Mouse (Mus musculus) forebrain, embryonic 15.5 days (tissue): ENCODE measurements around the gene Nrarp. TPM values are rescaled to one million over a fixed set of nuclear protein-coding genes. Genes with fewer than 3 reads are reported as not detected.
A peak's percentile ranks its signal among the peaks of the same experiment; 100 is the strongest.

Experiments
- ATAC-seq: fragments of 200-750 bp; cut with Nextera tagmentation; replicated peaks from 2 replicates; pipeline ENCODE4 v1.8.0; 2017; ENCODE audit warnings: mild to moderate bottlenecking, moderate TSS enrichment, moderate library complexity
- H3K27ac ChIP-seq: fragments of 300-500 bp; sonication (generic); replicated peaks from 2 replicates; pipeline ENCODE4 v1.5.1; 2015; ENCODE audit warnings: mild to moderate bottlenecking, inconsistent platforms
- H3K27me3 ChIP-seq: fragments of 300-500 bp; sonication (generic); 2 replicates; pipeline ENCODE4 v1.6.1; 2015; ENCODE audit warnings: inconsistent platforms
- H3K36me3 ChIP-seq: fragments of 300-500 bp; sonication (generic); 2 replicates; pipeline ENCODE4 v1.6.1; 2015; ENCODE audit warnings: mild to moderate bottlenecking, inconsistent platforms
- H3K4me1 ChIP-seq: fragments of 300-500 bp; sonication (generic); 2 replicates; pipeline ENCODE4 v1.6.1; 2015; ENCODE audit warnings: inconsistent platforms
- H3K4me2 ChIP-seq: fragments of 300-500 bp; sonication (generic); replicated peaks from 2 replicates; pipeline ENCODE4 v1.6.1; 2015; ENCODE audit warnings: mild to moderate bottlenecking, inconsistent platforms
- H3K4me3 ChIP-seq: fragments of 300-500 bp; sonication (generic); 2 replicates; pipeline ENCODE4 v1.5.1; 2015; ENCODE audit warnings: mild to moderate bottlenecking, inconsistent platforms
- H3K9ac ChIP-seq: fragments of 300-500 bp; sonication (generic); replicated peaks from 2 replicates; pipeline ENCODE4 v1.6.1; 2015; ENCODE audit warnings: mild to moderate bottlenecking, inconsistent platforms
- H3K9me3 ChIP-seq: fragments of 300-500 bp; sonication (generic); 2 replicates; pipeline ENCODE4 v1.6.1; 2016; ENCODE audit warnings: inconsistent platforms
- WGBS: fragments of 180-500 bp; shearing (Covaris S2); methylation state at CpG from one replicate; pipeline ENCODE4 v1.1.7; 2015; ENCODE audit warnings: mixed read lengths; 5-methylcytosine and 5-hydroxymethylcytosine counted together
- polyA plus RNA-seq: library from polyadenylated mRNA; unstranded; fragments of >200 nt; fragmentation: Nextera tagmentation; extraction: Ambion mirVana; gene quantifications from 2 replicates; pipeline ENCODE4 v1.2.1, GENCODE M21; 2015

Gene Nrarp
- polyA plus RNA-seq, 1 experiment from 2014 or later: 27.5 TPM

- Histone ChIP-seq H3K36me3 (no peaks in the 10 kb centered on the region), H3K4me3 (peak overlapping the region; percentile 53), H3K4me1 (peaks cover 57% of the 10 kb centered on the region), H3K9me3 (no peaks in the 10 kb centered on the region), H3K9ac (peak overlapping the region; percentile 71), H3K27ac (peak overlapping the region; percentile 95), H3K27me3 (no peaks in the 10 kb centered on the region), H3K4me2 (peak overlapping the region; percentile 73)
- under 1% methylated on average over 64 of the region's 64 CpGs for WGBS
- peak; percentile 75 for ATAC-seq
Measured at GRCm38 (mm10) chr2:25185625-25186574, 5.3 kb downstream of the Nrarp start.

- peak overlapping the region; percentile 73 for H3K4me2 ChIP-seq
- WGBS: 29% methylated on average over 5 of the region's 5 CpGs
- no peaks in the 10 kb centered on the region for H3K36me3 ChIP-seq
- peak overlapping the region; percentile 53 for H3K4me3 ChIP-seq
- H3K27ac ChIP-seq: peak overlapping the region; percentile 95
- H3K4me1 ChIP-seq: peaks cover 50% of the 10 kb centered on the region
- H3K9ac ChIP-seq: peak overlapping the region; percentile 71; the same call in 1 of the 2 replicates
- H3K27me3 ChIP-seq: no peaks in the 10 kb centered on the region
- ATAC-seq: no peak; the same call in 1 of the 2 replicates
- no peaks in the 10 kb centered on the region for H3K9me3 ChIP-seq
Measured at GRCm38 (mm10) chr2:25186575-25186930, 6.0 kb downstream of the Nrarp start.

DNA sequence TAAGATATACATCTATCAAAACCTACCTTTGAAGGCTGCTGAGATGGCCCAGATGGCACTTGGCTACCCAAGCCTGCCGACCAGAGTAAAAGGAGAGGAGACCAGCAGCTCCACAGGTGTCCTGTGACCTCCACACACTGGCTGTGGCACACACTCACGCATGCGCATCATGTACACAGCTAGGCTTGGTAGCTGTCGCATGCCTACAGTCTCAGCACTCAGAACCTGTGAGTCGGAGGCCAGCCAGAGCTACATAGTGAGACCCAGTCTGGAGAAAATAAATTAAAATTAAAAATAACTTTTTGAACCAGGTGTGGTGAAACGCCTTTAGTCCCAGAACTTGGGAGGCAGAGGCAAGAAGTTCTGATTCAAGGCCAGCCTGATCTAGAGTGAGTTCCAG lies 7.3 kb downstream of the Nrarp start:
- ATAC-seq: no peak
- 86% methylated on average over 6 of the region's 6 CpGs for WGBS
- Histone ChIP-seq H3K27ac (no peak overlapping the region), H3K9ac (no peak overlapping the region), H3K9me3 (no peaks in the 10 kb centered on the region), H3K4me2 (no peak overlapping the region), H3K4me1 (peaks cover 39% of the 10 kb centered on the region), H3K27me3 (no peaks in the 10 kb centered on the region), H3K4me3 (no peak overlapping the region), H3K36me3 (no peaks in the 10 kb centered on the region)

GRCm38 (mm10) chr2:25193330-25193770 lies 12.8 kb downstream of the Nrarp start:
- 6% methylated on average over 6 of the region's 6 CpGs for WGBS
- Histone ChIP-seq H3K36me3 (no peaks in the 10 kb centered on the region; the same call in 1 of the 2 replicates), H3K4me3 (no peak overlapping the region), H3K9me3 (no peaks in the 10 kb centered on the region), H3K9ac (no peak overlapping the region), H3K27me3 (peaks cover 29% of the 10 kb centered on the region), H3K4me1 (0 out of 2 replicates have a peak, but pooled peaks cover 3% of the 10 kb centered on the region), H3K4me2 (no peak overlapping the region), H3K27ac (no peak overlapping the region)
- ATAC-seq: peak; percentile 85

DNA sequence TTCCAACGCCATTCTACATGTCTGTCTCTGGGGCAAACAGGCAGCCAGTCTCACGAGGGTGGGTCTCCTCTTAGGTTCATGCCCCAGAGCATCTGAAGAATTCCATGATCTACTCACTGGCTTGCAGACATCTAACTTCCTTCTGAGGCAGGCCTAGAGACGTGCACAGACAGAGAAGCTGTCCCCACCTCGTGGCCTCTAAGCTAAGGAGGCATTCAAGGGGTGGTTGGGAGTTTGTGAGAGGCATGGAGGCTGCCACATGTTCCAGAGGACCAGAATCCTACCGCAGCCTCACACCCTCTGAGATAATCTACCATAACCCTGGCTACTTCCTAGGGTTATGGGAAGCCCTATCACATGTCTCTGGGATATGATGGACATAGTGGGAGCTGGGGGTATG lies 13.4 kb downstream of the Nrarp start:
- peaks cover 29% of the 10 kb centered on the region for H3K27me3 ChIP-seq
- 0 out of 2 replicates have a peak, but pooled peaks cover 3% of the 10 kb centered on the region for H3K4me1 ChIP-seq
- no peak overlapping the region for H3K9ac ChIP-seq
- H3K9me3 ChIP-seq: no peaks in the 10 kb centered on the region
- H3K27ac ChIP-seq: no peak overlapping the region
- no peak overlapping the region for H3K4me3 ChIP-seq
- H3K4me2 ChIP-seq: no peak overlapping the region
- 84% methylated on average over 5 of the region's 5 CpGs for WGBS
- H3K36me3 ChIP-seq: peaks cover 2% of the 10 kb centered on the region; the same call in 1 of the 2 replicates
- no peak for ATAC-seq

DNA sequence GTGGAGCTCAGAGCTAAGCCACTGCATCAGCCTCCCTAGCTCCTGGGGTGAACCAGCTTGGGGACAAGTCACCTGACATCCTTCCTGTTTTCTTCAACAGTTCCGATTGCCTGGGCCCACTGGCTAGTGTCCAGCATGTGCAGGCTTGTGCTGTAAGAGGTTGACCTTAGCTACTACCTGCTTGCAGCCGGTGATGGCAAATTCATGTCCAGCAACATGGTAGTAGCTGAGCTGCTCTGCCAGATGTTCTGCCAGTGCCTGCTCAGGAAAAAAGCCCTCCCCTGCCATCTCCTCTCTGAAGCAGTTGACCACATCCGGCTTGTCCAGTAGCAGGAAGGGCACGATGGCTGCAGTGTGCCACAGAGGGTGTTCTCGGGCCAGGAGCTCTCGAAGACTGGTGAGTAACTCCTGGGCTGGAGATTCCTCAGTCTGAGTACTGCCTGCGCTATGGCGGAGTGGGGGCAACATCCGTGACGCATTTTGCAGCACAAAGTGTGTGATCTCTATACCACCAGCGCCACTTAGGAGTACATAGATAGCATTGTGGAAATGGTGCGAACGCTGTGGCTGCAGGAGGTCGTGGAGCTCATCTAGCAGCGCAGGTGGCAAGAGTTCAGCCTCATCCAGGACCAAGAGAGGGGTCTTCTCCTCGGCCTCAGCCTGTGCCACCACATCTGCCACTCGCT lies 14.1 kb downstream of the Nrarp start:
- H3K27ac ChIP-seq: no peak overlapping the region
- H3K4me2 ChIP-seq: no peak overlapping the region
- no peak for ATAC-seq
- no peak overlapping the region for H3K4me3 ChIP-seq
- no peak overlapping the region for H3K9ac ChIP-seq
- no peaks in the 10 kb centered on the region for H3K9me3 ChIP-seq
- WGBS: 88% methylated on average over 17 of the region's 17 CpGs
- H3K4me1 ChIP-seq: 0 out of 2 replicates have a peak, but pooled peaks cover 3% of the 10 kb centered on the region
- H3K36me3 ChIP-seq: peaks cover 6% of the 10 kb centered on the region
- H3K27me3 ChIP-seq: peaks cover 29% of the 10 kb centered on the region

DNA sequence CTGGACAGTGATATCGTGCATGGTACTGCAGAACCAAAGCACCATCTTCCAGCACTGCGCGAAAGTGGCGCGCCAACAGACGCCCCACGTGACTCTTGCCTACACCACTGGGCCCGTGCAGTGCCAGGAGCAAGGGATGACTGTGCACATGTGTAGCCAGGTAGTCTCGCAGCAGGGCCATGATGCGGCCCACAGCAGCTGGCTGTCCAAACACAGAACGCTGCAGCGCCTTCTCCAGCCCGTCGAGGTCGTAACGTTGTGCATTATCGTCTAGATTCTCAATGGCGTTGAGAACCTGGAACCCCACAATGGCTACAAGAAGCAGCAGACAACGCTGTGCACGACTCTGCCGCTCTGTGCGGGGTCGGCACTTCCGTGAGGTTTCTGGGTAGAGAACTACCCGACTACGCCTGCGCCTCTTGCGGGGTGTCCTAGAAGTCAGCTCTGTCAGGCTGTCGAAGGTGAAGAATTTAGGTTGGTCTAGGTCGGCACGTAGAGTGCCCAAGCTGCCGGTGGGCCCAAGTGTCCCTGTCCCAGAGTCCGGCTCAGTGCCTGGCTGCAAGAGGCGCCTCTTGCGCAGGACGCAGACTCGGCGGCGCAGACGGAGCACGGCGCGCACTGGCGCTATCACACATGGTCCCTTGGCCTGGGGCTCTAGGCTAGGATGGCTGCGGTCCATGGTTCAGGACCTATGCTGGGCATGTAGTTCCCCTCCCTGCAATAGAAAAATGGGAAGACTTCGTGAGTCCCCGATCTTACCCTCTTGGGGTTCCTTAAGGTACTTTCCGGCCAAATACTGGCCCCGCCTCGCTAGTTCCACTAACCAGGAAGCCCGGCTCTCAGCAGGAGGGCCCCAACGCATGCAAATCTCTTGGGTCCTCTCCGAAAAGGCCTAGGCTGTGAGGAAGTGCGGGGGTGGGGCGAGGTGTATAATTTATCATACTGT lies 14.9 kb downstream of the Nrarp start:
- Histone ChIP-seq H3K4me2 (no peak overlapping the region), H3K36me3 (peaks cover 14% of the 10 kb centered on the region), H3K4me3 (no peak overlapping the region), H3K27me3 (peaks cover 29% of the 10 kb centered on the region), H3K9ac (no peak overlapping the region), H3K4me1 (0 out of 2 replicates have a peak, but pooled peaks cover 3% of the 10 kb centered on the region), H3K27ac (no peak overlapping the region), H3K9me3 (no peaks in the 10 kb centered on the region)
- 23% methylated on average over 55 of the region's 55 CpGs for WGBS
- no peak for ATAC-seq

GRCm38 (mm10) chr2:25196172-25196954 lies 15.8 kb downstream of the Nrarp start, which contains the start of gene Tor4a:
Gene Tor4a, minus strand, starts transcription at chr2:25196886.
- Histone ChIP-seq H3K9me3 (no peaks in the 10 kb centered on the region), H3K9ac (no peak within 1 kb of the TSS), H3K4me3 (no peak within 1 kb of the TSS), H3K36me3 (peaks cover 23% of the 10 kb centered on the region), H3K27me3 (peaks cover 29% of the 10 kb centered on the region), H3K4me1 (0 out of 2 replicates have a peak, but pooled peaks cover 3% of the 10 kb centered on the region), H3K27ac (no peak within 1 kb of the TSS), H3K4me2 (no peak within 1 kb of the TSS)
- WGBS: 15% methylated on average over 8 of the region's 8 CpGs
- no peak for ATAC-seq

- Histone ChIP-seq H3K36me3 (peaks cover 29% of the 10 kb centered on the region), H3K4me1 (0 out of 2 replicates have a peak, but pooled peaks cover 3% of the 10 kb centered on the region), H3K27ac (no peak overlapping the region), H3K4me2 (no peak overlapping the region), H3K4me3 (no peak overlapping the region), H3K9me3 (no peaks in the 10 kb centered on the region), H3K27me3 (peaks cover 29% of the 10 kb centered on the region), H3K9ac (no peak overlapping the region)
- ATAC-seq: no peak
- WGBS: 12% methylated on average over 2 of the region's 2 CpGs
Measured at GRCm38 (mm10) chr2:25197191-25197590, 16.6 kb downstream of the Nrarp start.

DNA sequence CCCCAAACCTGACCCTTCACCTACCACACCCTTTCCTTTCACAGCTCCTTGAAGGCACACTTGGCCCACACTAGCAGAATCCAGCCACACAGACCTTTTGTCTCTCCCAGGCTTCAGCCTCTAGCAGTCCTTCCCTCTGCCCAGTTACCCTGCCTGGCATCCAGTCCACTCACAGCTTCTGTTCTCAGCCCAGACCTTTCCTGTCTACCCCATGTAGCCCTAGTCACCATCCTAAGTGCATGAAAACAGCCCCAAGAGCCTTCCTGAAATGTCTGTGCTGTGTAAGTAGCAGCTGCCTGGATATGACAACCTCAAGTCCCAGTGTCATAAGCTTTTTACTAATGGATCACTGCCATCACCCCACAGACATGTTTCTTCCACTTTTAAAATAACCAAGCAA lies 17.4 kb downstream of the Nrarp start:
- H3K36me3 ChIP-seq: peaks cover 36% of the 10 kb centered on the region
- no peak overlapping the region for H3K9ac ChIP-seq
- ATAC-seq: no peak
- H3K4me2 ChIP-seq: no peak overlapping the region
- H3K4me1 ChIP-seq: 0 out of 2 replicates have a peak, but pooled peaks cover 3% of the 10 kb centered on the region
- H3K27me3 ChIP-seq: peaks cover 29% of the 10 kb centered on the region
- H3K4me3 ChIP-seq: no peak overlapping the region
- H3K27ac ChIP-seq: no peak overlapping the region
- no peaks in the 10 kb centered on the region for H3K9me3 ChIP-seq

- Histone ChIP-seq H3K4me2 (no peak overlapping the region), H3K9ac (no peak overlapping the region), H3K36me3 (peaks cover 60% of the 10 kb centered on the region), H3K27ac (no peak overlapping the region), H3K4me1 (no peaks in the 10 kb centered on the region), H3K9me3 (no peaks in the 10 kb centered on the region), H3K27me3 (peaks cover 12% of the 10 kb centered on the region), H3K4me3 (no peak overlapping the region)
- 83% methylated on average over 2 of the region's 2 CpGs for WGBS
- ATAC-seq: no peak
Measured at GRCm38 (mm10) chr2:25200631-25201030, 20.1 kb downstream of the Nrarp start.
